Mouse (Mus musculus): Measurements from ENCODE around the gene Chaf1a.

Gene Chaf1a

DNA sequence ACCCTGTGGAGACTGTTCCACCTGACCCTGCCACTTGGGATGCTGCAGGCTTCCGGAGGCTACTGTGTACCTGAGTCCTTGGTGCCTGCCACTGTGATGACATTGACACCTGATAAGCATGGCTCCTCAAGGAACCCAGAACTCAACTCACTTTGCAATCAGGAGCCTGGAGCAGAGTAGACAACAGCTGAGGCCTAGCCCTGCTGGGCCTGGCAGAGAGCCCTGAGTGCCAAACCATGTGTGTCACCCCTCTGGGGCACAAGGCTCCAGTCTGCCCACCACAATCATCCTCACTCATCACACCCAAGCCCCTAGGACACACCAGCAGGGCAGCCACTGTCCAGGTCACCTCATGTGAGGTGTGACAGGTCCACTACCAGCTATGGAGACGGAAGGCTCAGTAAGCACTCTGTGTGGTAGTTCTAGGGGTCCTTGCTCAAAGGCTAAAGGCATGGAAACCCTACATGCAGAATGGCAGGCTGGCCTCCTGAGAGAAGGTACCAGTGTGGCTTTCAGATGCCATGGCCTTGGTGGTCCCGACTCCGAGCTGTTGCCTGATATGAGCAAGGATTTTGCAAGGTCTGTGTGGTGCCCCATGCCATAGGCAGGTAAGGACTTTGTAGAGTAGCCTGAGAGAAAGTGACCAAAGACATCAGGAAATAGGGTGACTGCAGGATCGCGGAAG, 19.7 kb upstream of the Chaf1a start:
- no peak for DNase-seq (ENCODE audit: low read depth, low spot score)

DNA sequence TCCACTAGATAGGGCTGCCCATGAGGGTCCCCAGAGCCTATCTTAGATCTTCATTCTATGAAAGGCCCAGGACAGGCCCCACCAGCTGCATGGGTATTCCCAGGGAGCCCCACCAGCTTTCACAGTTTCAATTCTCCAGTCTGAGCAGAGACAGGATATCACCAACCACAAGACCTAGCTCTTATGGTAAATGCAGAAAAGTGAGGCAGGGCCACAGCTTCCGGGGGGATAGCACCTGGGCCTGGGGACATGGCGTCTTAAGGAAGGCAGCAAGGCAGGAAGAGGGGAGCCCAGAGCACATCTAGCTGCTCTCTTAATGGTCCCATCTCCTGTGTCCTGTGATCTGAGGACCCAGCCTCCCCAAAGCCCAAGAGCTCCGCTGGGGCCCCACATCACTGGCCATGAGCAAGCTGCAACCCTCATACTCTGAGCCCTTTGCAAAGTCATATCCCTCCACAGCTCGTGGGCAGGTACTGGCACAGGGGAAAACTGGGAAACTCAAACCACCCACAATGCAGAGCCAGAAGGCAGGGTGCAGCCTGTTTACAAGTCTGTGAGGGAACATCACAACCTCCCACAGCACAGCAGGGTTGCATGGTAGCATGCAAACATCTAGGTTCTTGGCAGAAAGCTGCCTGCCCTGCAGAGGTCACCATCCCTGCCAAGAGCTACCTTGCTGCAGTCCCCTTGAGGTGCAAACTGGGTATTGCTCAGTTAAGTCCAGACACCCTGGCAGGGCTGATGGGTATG, 18.9 kb upstream of the Chaf1a start:
- DNase-seq (ENCODE audit: low read depth, low spot score), result no peak

DNA sequence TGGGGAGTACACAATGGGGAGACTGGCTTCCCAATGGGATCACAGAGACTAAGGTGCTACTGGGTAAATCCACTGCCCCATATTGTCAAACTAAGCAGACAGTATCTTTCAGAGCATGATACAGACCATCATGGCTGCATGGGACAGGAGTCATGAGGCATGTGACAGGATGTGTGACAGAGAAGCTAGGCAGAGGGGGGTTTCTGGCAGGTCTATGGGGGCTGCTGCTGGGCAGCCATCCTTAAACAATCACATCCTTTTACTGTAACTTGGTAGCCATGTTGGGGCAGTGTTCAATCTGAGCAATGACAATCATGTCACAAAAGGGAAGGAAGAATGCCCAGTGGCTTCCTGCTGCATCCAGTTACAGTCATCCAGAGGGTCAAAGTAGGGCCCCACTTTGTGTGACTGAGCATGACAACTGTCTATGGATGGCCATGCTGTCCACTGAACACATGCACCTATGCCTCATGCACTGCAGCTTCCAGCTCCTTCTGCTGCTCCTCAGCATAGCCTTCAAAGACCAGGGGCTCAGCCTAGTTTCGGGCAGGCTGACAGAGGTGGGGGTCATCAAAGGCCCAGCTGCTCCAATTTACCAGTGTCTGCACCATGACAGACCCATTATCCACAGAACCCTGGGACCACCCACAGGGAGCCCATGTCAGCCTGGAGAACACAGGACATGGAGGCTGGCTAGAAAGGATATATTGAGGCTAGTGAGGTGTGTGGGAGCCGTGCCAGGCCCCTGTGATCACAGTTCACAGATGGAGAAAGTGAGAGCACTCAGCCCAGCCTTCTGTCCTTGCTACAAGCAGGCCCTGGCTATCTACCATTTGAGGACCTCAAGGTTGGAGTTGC, 17.9 kb upstream of the Chaf1a start:
- DNase-seq (ENCODE audit: low read depth, low spot score), result no peak

DNA sequence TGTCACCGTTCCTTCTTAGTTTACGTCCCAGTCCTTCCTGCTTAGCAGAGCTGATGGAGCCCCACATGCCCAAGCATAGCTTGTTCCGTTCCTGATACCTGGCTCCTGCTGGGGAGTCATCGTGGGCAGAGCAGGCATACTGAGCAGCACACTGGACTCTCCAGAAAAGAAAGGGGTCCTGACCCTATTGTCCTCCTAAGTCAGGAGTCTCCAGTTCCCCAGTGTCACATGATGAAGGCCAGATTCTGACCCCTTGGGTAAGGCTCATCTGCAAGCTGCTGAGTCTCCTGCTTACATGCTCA, 17.3 kb upstream of the Chaf1a start:
- DNase-seq (ENCODE audit: low read depth, low spot score), result no peak

DNA sequence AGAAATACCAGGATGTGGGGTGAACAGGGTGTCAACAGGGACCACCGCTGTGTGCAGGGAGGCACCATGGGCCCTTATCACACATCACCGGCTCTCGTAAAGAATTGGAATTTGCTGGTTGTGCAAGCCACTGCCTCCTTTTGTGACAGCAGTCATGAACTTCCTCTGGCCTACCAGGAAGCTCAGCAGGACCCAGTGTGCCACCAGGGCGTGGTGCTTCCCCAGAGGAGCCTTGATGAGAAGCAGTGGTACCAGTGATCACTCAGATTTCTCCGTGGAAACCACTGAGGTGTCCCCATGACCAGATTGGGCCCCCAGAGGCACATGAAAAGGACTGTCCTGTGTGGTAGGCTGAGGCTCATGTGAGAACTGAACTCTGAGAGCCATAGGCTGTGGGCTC, 16.9 kb upstream of the Chaf1a start:
- DNase-seq (ENCODE audit: low read depth, low spot score), result no peak

GRCm38 (mm10) chr17:56024476-56024875, 15.8 kb upstream of the Chaf1a start:
- DNase-seq (ENCODE audit: low read depth, low spot score), result no peak

- no peak for DNase-seq (ENCODE audit: low read depth, low spot score)
Observed at GRCm38 (mm10) chr17:56024931-56025330, 15.3 kb upstream of the Chaf1a start.

- DNase-seq (ENCODE audit: low read depth, low spot score), result no peak
Observed at GRCm38 (mm10) chr17:56026303-56026702, 13.9 kb upstream of the Chaf1a start.

GRCm38 (mm10) chr17:56026881-56027280, 13.4 kb upstream of the Chaf1a start:
- no peak for DNase-seq (ENCODE audit: low read depth, low spot score)

DNA sequence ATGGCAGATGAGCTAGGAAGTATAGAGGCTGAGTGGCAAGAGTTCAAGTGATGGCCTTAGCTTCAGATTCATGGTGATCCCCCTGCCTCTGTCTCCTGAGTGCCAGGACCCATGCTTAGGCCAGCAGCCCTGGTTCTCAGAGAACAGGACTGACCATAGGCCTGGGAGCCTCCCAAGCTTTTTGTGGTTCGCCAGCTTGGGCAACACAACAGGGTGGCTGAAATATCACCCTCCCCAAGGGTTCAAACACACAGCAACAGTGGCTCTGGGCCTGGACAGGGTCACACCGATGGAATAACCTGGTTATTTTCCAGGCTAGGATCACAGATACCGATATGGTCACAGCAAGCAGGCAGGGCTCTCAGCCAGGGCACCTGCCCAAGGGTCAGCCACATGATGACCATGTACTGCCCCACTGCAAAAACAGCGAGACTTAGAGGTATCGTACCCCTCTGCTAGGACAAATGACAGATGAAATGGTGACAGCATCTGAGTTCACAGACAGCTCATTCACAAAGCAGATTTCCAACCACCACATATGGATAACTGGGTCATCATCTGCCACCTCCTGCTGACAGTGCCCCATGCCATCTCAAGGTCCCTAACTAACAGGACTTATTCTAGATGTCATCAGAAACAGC, 12.3 kb upstream of the Chaf1a start:
- no peak for DNase-seq (ENCODE audit: low read depth, low spot score)

DNA sequence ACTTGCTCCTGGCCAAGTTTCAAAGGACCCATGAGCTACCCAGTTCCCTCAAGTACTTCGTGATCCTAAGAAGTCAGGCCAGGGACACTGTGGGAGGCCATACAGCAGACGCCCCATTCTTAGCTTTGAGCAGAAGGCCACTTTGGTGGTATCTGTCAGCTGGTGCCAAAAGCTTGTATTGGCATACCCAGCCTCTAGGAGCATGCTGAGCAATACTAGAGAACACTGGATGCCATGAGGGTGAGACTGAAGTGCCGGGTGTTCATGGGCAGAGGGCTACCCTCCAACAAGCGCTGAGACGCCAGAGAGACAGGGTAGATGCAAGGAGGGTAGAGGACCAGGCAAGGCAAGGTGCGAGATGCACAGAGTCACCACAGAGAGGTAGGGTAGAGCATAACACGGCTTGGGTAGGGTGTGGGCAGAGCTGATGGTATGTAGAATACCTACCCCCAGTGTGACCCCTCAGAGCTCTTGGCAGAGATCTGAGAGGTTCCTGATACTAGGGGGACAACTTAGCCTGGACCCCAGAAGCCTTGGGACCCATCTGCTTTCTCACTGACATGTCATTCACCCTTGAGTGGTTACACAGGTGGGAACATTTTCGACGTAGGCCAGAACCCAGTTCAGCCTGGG, 9.9 kb upstream of the Chaf1a start:
- no peak for DNase-seq (ENCODE audit: low read depth, low spot score)

DNA sequence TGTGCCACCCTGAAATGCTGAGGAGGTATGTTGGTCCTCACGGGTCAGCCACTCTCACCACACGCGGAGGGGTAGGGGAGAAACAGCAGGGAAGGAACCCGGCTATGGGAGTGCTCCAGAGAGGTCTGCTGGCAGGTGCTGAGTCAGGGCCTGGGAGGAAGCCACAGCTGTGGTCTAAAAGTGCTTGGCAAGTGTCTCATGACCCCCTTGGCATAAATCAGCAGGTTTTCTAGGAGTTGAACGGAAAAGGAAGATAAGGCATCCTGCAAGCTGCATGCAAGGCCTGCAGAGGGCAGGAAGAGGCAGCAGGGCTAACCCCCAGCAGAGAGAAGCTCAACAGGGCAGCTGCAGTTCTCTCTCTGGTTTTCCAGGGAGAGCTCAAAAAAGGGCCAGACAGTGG, 9.3 kb upstream of the Chaf1a start:
- DNase-seq (ENCODE audit: low read depth, low spot score), result no peak

DNA sequence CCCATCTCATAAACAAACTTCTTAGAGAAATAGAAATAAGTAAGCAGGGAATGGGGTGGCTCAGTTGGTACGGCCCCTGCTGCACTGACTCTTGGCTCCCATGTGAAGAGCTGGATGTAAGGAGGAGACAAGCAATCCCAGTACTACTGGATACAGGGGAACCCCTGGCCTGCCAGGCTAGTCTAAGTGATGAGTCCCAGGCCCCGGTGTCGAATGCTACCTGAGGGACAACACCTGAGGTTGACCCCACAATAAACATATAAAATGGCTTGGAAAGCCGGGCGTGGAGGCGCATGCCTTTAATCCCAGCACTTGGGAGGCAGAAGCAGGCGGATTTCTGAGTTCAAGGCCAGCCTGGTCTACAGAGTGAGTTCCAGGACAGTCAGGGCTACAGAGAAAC, 8.8 kb upstream of the Chaf1a start:
- no peak for DNase-seq (ENCODE audit: low read depth, low spot score)

DNA sequence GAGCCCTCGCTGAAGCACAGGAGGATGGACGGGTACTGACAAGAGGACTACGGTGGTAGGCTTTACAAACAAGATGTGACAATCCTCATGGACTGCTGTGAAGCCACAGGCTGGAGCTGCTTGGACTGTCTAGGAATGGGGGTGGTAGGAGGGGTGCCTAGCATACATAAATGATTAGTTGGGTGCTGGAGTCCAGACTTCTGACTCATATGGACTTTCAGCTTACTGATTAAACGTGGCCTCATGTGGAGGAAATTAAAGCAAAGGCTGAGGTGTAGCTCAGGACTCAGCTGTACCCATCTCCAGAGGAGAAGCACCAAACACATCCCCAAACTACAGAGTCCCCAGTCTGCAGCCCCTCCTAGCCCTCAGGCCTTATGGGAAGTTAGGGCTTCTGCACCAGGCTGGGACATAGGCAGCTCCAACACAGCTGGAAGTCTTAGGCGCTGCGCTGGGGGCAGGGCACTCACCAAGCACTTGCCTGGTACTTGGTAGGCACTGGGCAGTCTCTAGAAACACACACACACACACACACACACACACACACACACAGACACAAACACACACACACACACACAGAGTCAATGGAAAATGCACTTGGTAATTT, 8.0 kb upstream of the Chaf1a start:
- DNase-seq (ENCODE audit: low read depth, low spot score), result no peak

- no peak for DNase-seq (ENCODE audit: low read depth, low spot score)
Observed at GRCm38 (mm10) chr17:56032831-56033230, 7.4 kb upstream of the Chaf1a start.

GRCm38 (mm10) chr17:56034040-56034725, 6.1 kb upstream of the Chaf1a start:
- no peak for DNase-seq (ENCODE audit: low read depth, low spot score)

GRCm38 (mm10) chr17:56034726-56035100, 5.5 kb upstream of the Chaf1a start:
- DNase-seq (ENCODE audit: low read depth, low spot score), result no peak

DNA sequence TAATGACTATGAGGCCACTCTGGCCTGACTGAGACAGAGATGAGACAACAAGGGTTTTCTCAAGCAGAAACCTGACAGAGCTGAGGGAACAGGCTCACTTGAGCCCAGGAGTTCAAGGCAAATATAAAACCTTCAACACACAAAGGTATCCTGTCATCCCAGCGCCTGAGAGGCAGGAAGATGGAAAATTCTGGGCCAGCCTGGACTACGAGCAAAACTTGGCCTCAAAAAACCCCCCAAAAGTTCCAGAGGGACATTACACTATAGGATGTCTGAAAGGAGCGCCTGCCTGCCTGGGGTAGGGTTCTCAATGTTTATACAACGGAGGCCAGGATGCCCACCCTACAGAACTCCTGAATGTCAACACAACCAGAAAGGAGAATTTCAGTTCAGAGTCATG, 5.0 kb upstream of the Chaf1a start:
- DNase-seq (ENCODE audit: low read depth, low spot score), result no peak

- DNase-seq (ENCODE audit: low read depth, low spot score), result peak; percentile 99
Observed at GRCm38 (mm10) chr17:56036176-56036900, 3.9 kb upstream of the Chaf1a start, which contains the start of gene Sh3gl1. Sh3gl1 (minus strand) TSS chr17:56036635.

DNA sequence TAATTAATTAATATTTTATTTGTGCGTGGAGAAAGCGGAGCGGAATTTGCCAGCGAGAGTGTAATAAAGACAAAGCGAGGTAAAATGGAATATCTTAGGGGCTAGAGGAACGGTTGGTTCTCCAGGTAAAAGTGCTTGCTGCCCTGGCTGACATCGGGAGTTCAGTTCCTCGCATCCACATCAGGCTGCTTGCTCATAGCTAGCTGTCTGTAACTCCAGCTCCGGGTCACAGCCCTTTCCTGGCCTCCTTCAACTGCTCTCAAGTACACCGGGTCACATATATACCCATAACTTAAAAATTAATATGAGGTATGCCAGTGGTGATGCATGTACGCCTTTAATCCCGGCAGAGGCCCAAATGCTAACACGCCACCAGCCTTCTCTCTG, 3.3 kb upstream of the Chaf1a start:
- no peak for DNase-seq (ENCODE audit: low read depth, low spot score)

All from mesoderm, embryonic 11.5 days (tissue).